Mouse (Mus musculus) hindbrain, embryonic 12.5 days (tissue): ENCODE measurements at regions not wholly inside any gene's neighbourhood (a gene's known extent, or its start where the extent isn't known, plus 50 kb on each side); places are given as distances from the start of the nearest gene placed in this dataset.
"Not testable (repeated sequence)": the region's sequence is repeated elsewhere in the genome, so short reads cannot be mapped to it uniquely, and the experiment has no call there.

ENCODE experiments used
- ATAC-seq: fragments of 200-750 bp; cut with Nextera tagmentation; 2 replicates; pipeline ENCODE4 v1.8.0; 2017; ENCODE audit warnings: moderate TSS enrichment; ENCODE audit not compliant: low FRiP score
- H3K27ac ChIP-seq: fragments of 300-500 bp; sonication (generic); 2 replicates; pipeline ENCODE4 v1.5.1; 2016; ENCODE audit warnings: mild to moderate bottlenecking
- H3K27me3 ChIP-seq: fragments of 300-500 bp; sonication (generic); 2 replicates; pipeline ENCODE4 v1.6.1; 2016; ENCODE audit warnings: mild to moderate bottlenecking
- H3K36me3 ChIP-seq: fragments of 300-500 bp; sonication (generic); 2 replicates; pipeline ENCODE4 v1.6.1; 2016; ENCODE audit warnings: mild to moderate bottlenecking
- H3K4me1 ChIP-seq: fragments of 300-500 bp; sonication (generic); 2 replicates; pipeline ENCODE4 v1.6.1; 2016
- H3K4me2 ChIP-seq: fragments of 300-500 bp; sonication (generic); replicated peaks from 2 replicates; pipeline ENCODE4 v1.6.1; 2016; ENCODE audit warnings: mild to moderate bottlenecking
- H3K4me3 ChIP-seq: fragments of 300-500 bp; sonication (generic); 2 replicates; pipeline ENCODE4 v1.5.1; 2016; ENCODE audit warnings: mild to moderate bottlenecking
- H3K9ac ChIP-seq: fragments of 300-500 bp; sonication (generic); 2 replicates; pipeline ENCODE4 v1.6.1; 2016; ENCODE audit warnings: mild to moderate bottlenecking, moderate library complexity
- H3K9me3 ChIP-seq: fragments of 300-500 bp; sonication (generic); replicated peaks from 2 replicates; pipeline ENCODE4 v1.6.1; 2016; ENCODE audit warnings: mild to moderate bottlenecking
- WGBS: fragments of 180-500 bp; shearing (Covaris S2); methylation state at CpG from one replicate; pipeline ENCODE4 v1.1.7; 2016; 5-methylcytosine and 5-hydroxymethylcytosine counted together

- H3K27ac ChIP-seq = no peak overlapping the region
- WGBS = 69% methylated on average over 4 of the region's 4 CpGs
Observed at GRCm38 (mm10) chr9:41429236-41429635, 267.7 kb upstream of the Ubash3b start.

DNA sequence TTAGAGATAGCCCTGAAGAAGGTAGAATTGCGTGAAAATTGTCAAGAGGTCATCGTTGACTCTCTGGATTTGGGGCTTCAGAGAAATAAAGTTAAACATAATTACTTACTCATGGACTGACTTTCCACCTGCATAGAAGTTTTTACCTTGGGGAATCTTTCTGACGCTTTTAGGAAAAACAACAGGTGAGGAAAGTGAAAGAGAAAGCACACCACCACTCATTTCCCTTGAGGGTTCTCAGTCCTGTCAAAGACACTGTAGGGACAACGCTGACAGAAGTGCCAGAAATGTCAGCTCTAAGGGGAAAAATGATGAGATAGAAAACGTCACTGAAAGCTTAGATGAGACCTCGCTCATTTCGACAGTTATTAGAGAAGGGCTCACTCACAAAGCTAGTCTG, 265.2 kb upstream of the Ubash3b start:
- no peak overlapping the region for H3K4me3 ChIP-seq
- peaks cover 17% of the 10 kb centered on the region for H3K36me3 ChIP-seq
- H3K27me3 ChIP-seq = no peaks in the 10 kb centered on the region
- no peaks in the 10 kb centered on the region for H3K9me3 ChIP-seq
- H3K9ac ChIP-seq = no peak overlapping the region
- WGBS = 87% methylated on average over 7 of the region's 7 CpGs
- H3K4me1 ChIP-seq = peaks cover 23% of the 10 kb centered on the region
- no peak overlapping the region for H3K4me2 ChIP-seq
- no peak for ATAC-seq
- no peak overlapping the region for H3K27ac ChIP-seq

More at GRCm38 (mm10) chr9:41429236-41429635, 267.7 kb upstream of the Ubash3b start:
- H3K27me3 ChIP-seq = no peaks in the 10 kb centered on the region
- H3K4me3 ChIP-seq = no peak overlapping the region
- no peak overlapping the region for H3K9ac ChIP-seq
- H3K9me3 ChIP-seq = no peaks in the 10 kb centered on the region
- H3K4me2 ChIP-seq = no peak overlapping the region
- peaks cover 21% of the 10 kb centered on the region for H3K36me3 ChIP-seq
- H3K4me1 ChIP-seq = peaks cover 23% of the 10 kb centered on the region
- no peak for ATAC-seq

- WGBS = 76% methylated on average over 6 of the region's 6 CpGs
- H3K9ac ChIP-seq = no peak overlapping the region
- no peak for ATAC-seq
- no peak overlapping the region for H3K27ac ChIP-seq
- no peak overlapping the region for H3K4me2 ChIP-seq
- peaks cover 26% of the 10 kb centered on the region for H3K36me3 ChIP-seq
- H3K4me1 ChIP-seq = peaks cover 12% of the 10 kb centered on the region
- H3K4me3 ChIP-seq = no peak overlapping the region
- H3K9me3 ChIP-seq = no peaks in the 10 kb centered on the region
- H3K27me3 ChIP-seq = no peaks in the 10 kb centered on the region
Observed at GRCm38 (mm10) chr9:41425225-41425624, 263.7 kb upstream of the Ubash3b start.

GRCm38 (mm10) chr9:41413791-41414190, 252.3 kb upstream of the Ubash3b start:
- Histone ChIP-seq H3K4me2 (no peak overlapping the region), H3K27me3 (no peaks in the 10 kb centered on the region), H3K4me1 (peaks cover 14% of the 10 kb centered on the region), H3K4me3 (no peak overlapping the region), H3K9ac (no peak overlapping the region), H3K9me3 (no peaks in the 10 kb centered on the region), H3K36me3 (peaks cover 28% of the 10 kb centered on the region), H3K27ac (no peak overlapping the region)
- ATAC-seq = no peak
- 66% methylated on average over 3 of the region's 3 CpGs for WGBS

DNA sequence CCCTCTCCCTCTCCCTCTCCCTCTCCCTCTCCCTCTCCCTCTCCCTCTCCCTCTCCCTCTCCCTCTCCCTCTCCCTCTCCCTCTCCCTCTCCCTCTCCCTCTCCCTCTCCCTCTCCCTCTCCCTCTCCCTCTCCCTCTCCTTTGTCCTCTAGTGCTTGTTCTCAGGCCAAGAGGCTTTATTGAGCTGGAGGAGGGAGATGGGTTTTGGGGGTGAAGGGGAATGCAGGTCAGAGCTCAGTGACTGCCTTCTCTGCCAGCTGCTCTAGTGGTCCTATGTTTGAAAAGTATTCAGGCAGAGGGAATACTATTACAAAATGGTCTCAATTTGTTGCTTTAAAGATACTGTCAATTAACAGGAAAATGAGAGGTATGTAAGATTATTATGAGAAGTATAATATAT, 251.6 kb upstream of the Ubash3b start:
- not testable (repeated sequence) for ATAC-seq, H3K27ac ChIP-seq
- H3K4me1 ChIP-seq = peaks cover 18% of the 10 kb centered on the region

DNA sequence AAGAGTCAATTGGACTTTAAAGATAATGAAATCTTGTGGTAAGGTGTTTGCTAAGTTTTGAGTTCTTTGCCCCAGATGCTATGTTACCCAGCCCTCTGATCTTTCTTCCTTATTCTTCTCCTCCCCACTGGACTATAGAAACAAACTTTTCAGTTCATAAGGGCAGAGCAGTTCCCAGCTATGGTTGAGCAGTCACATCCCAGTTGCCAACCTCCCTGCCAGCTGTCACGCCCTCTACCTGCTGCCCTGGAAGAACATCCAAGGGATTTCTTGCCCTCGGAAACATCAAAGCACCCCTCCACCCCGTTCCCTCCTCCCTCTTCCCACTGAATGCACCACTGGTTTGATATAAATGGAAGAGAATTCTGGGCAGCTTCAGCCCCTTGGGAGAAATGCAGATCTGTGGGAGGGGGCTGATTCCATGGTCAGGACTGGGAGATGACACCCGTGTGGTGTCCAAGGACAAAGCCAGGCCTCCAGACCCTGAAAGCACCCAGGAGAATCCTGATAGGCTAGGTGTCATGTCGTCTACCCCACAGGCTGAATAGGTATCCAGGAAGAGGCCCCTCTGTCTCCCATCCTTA, 250.8 kb upstream of the Ubash3b start:
- Histone ChIP-seq H3K4me1 (peaks cover 18% of the 10 kb centered on the region), H3K36me3 (peaks cover 24% of the 10 kb centered on the region), H3K9me3 (no peaks in the 10 kb centered on the region), H3K9ac (no peak overlapping the region), H3K4me2 (no peak overlapping the region), H3K4me3 (no peak overlapping the region), H3K27ac (0 out of 2 replicates have a peak overlapping the region, but pooled peaks have one; percentile 8), H3K27me3 (no peaks in the 10 kb centered on the region)
- 29% methylated on average over 5 of the region's 5 CpGs for WGBS
- ATAC-seq = no peak

More for the DNA sequence above, 251.6 kb upstream of the Ubash3b start:
- not testable (repeated sequence) for H3K9ac ChIP-seq, H3K9me3 ChIP-seq, H3K4me2 ChIP-seq, H3K27me3 ChIP-seq, H3K4me3 ChIP-seq
- H3K36me3 ChIP-seq = peaks cover 28% of the 10 kb centered on the region

DNA sequence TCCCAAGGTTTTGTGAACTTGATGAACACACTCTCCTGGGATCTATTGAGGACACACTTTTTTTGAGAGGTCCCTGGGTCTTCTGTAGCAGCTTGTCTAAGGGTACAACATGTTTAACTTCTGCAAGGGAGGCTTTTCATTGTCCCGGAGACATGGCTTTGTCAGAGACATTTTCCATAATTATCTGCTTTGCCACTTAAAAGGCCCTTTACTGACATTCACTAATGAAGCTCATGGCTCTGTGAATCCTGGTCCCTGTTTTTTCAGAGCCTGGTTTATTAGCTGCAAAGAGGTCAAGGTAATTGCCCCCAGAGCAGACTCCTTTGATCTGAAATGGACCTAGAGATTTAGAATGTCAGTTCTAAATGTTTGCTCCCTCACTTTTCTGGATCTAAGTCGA, 246.8 kb upstream of the Ubash3b start:
- no peak overlapping the region for H3K27ac ChIP-seq
- 59% methylated on average over 2 of the region's 2 CpGs for WGBS
- ATAC-seq = no peak

DNA sequence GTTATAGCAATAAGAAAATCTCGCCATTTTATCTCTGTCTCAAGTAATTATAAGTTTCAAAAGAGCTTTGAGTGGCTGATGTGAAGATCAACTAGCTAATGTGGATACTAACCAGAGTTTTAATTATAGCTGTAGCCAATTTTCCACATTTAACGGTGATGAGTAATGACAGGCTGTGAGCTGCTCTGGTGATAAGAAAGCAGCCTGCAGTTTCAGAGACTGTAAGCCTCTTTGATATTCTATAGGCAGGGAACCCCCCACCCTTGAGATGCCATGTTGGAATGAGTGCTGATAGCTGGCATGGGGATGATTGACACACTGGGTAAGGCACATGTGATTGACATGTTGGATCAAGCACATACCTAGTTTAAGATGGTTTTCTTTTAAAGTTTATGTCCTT, 245.6 kb upstream of the Ubash3b start:
- ATAC-seq = no peak
- H3K27ac ChIP-seq = no peak overlapping the region
- H3K4me2 ChIP-seq = no peak overlapping the region
- peaks cover 41% of the 10 kb centered on the region for H3K36me3 ChIP-seq
- H3K9me3 ChIP-seq = no peaks in the 10 kb centered on the region
- peaks cover 4% of the 10 kb centered on the region; the same call in 1 of the 2 replicates for H3K4me1 ChIP-seq
- 82% methylated on average over 2 of the region's 2 CpGs for WGBS
- H3K4me3 ChIP-seq = no peak overlapping the region
- H3K27me3 ChIP-seq = no peaks in the 10 kb centered on the region
- no peak overlapping the region for H3K9ac ChIP-seq

More for the DNA sequence above, 246.8 kb upstream of the Ubash3b start:
- Histone ChIP-seq H3K9me3 (no peaks in the 10 kb centered on the region), H3K27me3 (no peaks in the 10 kb centered on the region), H3K36me3 (peaks cover 31% of the 10 kb centered on the region), H3K4me1 (peaks cover 11% of the 10 kb centered on the region), H3K4me2 (no peak overlapping the region), H3K4me3 (no peak overlapping the region), H3K9ac (no peak overlapping the region)

DNA sequence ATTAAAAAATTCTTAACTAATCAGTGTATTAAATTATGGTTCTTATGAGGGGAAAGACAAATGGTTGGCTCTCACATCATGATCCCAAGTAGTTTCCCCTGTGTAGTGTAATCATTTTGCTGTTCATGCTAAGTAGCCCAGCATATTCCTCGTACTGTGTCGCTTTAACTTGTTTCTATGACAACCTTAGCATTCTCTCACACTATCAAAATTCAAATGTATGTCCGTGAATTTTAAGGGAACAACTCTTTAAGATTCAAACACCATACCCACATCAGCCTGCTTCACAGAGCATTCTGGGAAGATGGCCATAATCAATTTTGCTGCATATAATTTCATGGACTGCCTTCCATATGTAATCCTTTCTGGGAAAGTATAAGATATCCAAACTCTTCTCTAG, 241.4 kb upstream of the Ubash3b start:
- 81% methylated on average over 3 of the region's 3 CpGs for WGBS
- H3K36me3 ChIP-seq = peaks cover 43% of the 10 kb centered on the region

DNA sequence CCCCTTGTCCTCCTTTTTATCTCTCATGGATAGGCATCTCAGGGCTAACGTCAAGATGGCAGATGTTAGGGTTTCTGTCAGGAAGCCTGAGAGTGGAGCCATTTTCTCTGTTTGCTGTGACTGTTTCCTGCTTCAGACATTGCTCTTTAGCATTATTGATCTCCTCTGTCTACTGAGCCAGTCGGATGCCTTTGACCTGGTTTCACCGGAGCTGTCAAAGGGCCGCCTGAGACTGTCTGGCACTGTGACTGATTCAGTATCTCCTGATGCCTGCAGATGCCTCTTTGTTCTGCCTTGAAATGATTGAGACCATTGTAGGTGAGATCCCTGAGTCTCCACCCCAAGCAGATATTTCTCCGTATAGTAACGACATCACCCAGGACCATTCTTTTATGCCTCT, 239.5 kb upstream of the Ubash3b start:
- Histone ChIP-seq H3K27me3 (no peaks in the 10 kb centered on the region), H3K36me3 (peaks cover 39% of the 10 kb centered on the region), H3K27ac (peak overlapping the region; percentile 52; the same call in 1 of the 2 replicates), H3K4me2 (no peak overlapping the region), H3K9me3 (no peaks in the 10 kb centered on the region), H3K9ac (no peak overlapping the region), H3K4me3 (no peak overlapping the region), H3K4me1 (no peaks in the 10 kb centered on the region)
- ATAC-seq = no peak
- 73% methylated on average over 6 of the region's 6 CpGs for WGBS

More for the DNA sequence above, 241.4 kb upstream of the Ubash3b start:
- H3K4me1 ChIP-seq = no peaks in the 10 kb centered on the region
- no peak overlapping the region for H3K27ac ChIP-seq
- no peaks in the 10 kb centered on the region for H3K9me3 ChIP-seq
- no peak for ATAC-seq
- no peak overlapping the region for H3K9ac ChIP-seq
- no peaks in the 10 kb centered on the region for H3K27me3 ChIP-seq
- H3K4me2 ChIP-seq = no peak overlapping the region
- no peak overlapping the region for H3K4me3 ChIP-seq

GRCm38 (mm10) chr9:41395471-41395870, 234.0 kb upstream of the Ubash3b start:
- H3K9ac ChIP-seq = no peak overlapping the region
- H3K4me2 ChIP-seq = no peak overlapping the region
- 21% methylated on average over 4 of the region's 4 CpGs for WGBS

GRCm38 (mm10) chr9:41391591-41392320, 230.3 kb upstream of the Ubash3b start:
- peaks cover 31% of the 10 kb centered on the region for H3K36me3 ChIP-seq
- no peak overlapping the region for H3K4me3 ChIP-seq
- no peaks in the 10 kb centered on the region for H3K9me3 ChIP-seq
- H3K4me2 ChIP-seq = no peak overlapping the region
- H3K9ac ChIP-seq = no peak overlapping the region
- 57% methylated on average over 6 of the region's 6 CpGs for WGBS
- H3K27me3 ChIP-seq = no peaks in the 10 kb centered on the region
- peak overlapping the region; percentile 48; the same call in 1 of the 2 replicates for H3K27ac ChIP-seq
- no peak for ATAC-seq
- H3K4me1 ChIP-seq = peaks cover 29% of the 10 kb centered on the region

More at GRCm38 (mm10) chr9:41395471-41395870, 234.0 kb upstream of the Ubash3b start:
- Histone ChIP-seq H3K9me3 (no peaks in the 10 kb centered on the region), H3K36me3 (peaks cover 36% of the 10 kb centered on the region), H3K27ac (peak overlapping the region; percentile 40; the same call in 1 of the 2 replicates), H3K4me1 (peaks cover 24% of the 10 kb centered on the region), H3K4me3 (no peak overlapping the region), H3K27me3 (no peaks in the 10 kb centered on the region)
- no peak for ATAC-seq

GRCm38 (mm10) chr9:41379283-41379682, 217.8 kb upstream of the Ubash3b start:
- Histone ChIP-seq H3K36me3 (no peaks in the 10 kb centered on the region), H3K9ac (peak overlapping the region; percentile 82), H3K27me3 (no peaks in the 10 kb centered on the region), H3K4me3 (peak overlapping the region; percentile 40), H3K9me3 (no peaks in the 10 kb centered on the region), H3K4me1 (peaks cover 62% of the 10 kb centered on the region), H3K27ac (peak overlapping the region; percentile 99), H3K4me2 (peak overlapping the region; percentile 62)
- no peak for ATAC-seq
- 19% methylated on average over 1 of the region's 1 CpGs for WGBS
